Mouse (Mus musculus): Measurements from ENCODE around the gene Rcvrn. TPM values are rescaled to one million over a fixed set of nuclear protein-coding genes. Genes with fewer than 3 reads are reported as not detected.

Gene Rcvrn
- polyA plus RNA-seq, 1 experiment from 2014 or later: not detected

DNA sequence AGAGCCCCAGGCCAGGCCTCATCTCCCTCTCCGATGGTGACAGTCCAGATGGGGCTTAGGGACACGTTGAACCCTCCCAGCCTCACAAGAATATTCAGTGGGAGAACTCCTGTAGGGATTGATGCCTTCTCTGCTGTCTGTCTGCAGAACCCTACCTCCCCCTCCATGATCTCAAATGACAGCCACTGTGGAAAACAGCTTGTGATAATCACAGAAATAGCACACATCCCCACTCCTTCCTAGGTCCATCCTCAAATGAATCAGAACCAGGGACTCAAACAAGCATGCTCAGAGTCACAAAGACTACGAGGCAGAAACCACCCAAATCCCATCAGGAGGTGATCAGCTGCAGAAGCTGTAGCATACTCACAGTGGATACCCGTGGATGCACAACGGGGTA is 29.0 kb upstream of the Rcvrn start:
- Histone ChIP-seq H3K4me2 (ENCODE audit: low read depth) (no peak overlapping the region), H3K4me3 (ENCODE audit: low read depth, low read length) (no peak overlapping the region), H3K4me1 (ENCODE audit: control insufficient read depth, insufficient read depth, low read length) (no peaks in the 10 kb centered on the region), H3K27me3 (ENCODE audit: control insufficient read depth, insufficient read depth, low read length) (no peaks in the 10 kb centered on the region), H3K9me3 (ENCODE audit: control insufficient read depth, low read length) (no peaks in the 10 kb centered on the region), H3K36me3 (ENCODE audit: control insufficient read depth, insufficient read depth, low read length) (no peaks in the 10 kb centered on the region), H3K27ac (ENCODE audit: low read depth, low read length) (no peak overlapping the region), H3K9ac (ENCODE audit: low read length) (no peak overlapping the region)
- no peak for ATAC-seq (ENCODE audit: insufficient read depth, low FRiP score, low TSS enrichment)
- 84% methylated on average over 5 of the region's 5 CpGs for WGBS
- DNase-seq (ENCODE audit: low spot score): no peak

DNA sequence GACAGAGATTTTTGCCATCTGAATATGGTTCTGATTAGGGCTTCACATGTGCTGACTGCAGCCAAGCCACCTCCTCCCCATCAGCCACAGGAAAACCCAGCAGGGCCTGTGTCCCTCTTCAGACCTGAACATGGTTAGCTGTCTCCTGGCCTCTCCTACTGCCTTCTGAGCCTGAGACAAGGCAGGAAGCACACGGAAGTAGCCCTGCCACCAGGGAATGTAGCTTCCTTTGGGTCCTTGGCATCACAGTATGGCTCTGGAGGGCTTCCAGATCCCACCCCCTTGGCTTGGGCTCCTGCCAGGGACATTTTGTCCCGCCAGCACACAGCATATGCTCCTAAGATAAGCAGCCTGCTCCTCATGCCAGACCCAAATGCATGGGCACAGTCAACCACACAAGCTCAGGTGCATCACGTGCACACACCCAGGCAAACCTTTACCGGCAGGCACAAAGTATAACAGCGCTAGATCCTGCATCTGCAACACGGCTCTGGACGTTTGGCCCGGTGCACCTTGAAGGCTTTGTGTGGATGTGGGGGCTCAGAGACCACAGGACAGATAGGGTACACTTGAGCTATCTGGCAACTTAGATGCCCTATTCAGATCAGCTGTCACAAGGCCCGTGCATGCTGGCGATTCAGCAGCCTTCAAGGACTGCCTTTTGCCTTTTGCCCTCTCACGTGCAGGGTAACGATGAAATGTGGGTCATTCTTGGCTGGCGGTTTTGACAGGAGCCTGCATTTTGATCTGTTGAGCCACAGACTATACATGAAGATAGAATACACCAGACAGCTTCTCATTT is 27.4 kb upstream of the Rcvrn start:
- no peaks in the 10 kb centered on the region for H3K9me3 ChIP-seq (ENCODE audit: control insufficient read depth, low read length)
- H3K9ac ChIP-seq (ENCODE audit: low read length): no peak overlapping the region
- 92% methylated on average over 13 of the region's 13 CpGs for WGBS
- H3K4me2 ChIP-seq (ENCODE audit: low read depth): no peak overlapping the region
- H3K27ac ChIP-seq (ENCODE audit: low read depth, low read length): no peak overlapping the region
- H3K4me3 ChIP-seq (ENCODE audit: low read depth, low read length): no peak overlapping the region
- ATAC-seq (ENCODE audit: insufficient read depth, low FRiP score, low TSS enrichment): no peak
- H3K4me1 ChIP-seq (ENCODE audit: control insufficient read depth, insufficient read depth, low read length): no peaks in the 10 kb centered on the region
- no peaks in the 10 kb centered on the region for H3K27me3 ChIP-seq (ENCODE audit: control insufficient read depth, insufficient read depth, low read length)
- no peaks in the 10 kb centered on the region for H3K36me3 ChIP-seq (ENCODE audit: control insufficient read depth, insufficient read depth, low read length)
- DNase-seq (ENCODE audit: low spot score): no peak

DNA sequence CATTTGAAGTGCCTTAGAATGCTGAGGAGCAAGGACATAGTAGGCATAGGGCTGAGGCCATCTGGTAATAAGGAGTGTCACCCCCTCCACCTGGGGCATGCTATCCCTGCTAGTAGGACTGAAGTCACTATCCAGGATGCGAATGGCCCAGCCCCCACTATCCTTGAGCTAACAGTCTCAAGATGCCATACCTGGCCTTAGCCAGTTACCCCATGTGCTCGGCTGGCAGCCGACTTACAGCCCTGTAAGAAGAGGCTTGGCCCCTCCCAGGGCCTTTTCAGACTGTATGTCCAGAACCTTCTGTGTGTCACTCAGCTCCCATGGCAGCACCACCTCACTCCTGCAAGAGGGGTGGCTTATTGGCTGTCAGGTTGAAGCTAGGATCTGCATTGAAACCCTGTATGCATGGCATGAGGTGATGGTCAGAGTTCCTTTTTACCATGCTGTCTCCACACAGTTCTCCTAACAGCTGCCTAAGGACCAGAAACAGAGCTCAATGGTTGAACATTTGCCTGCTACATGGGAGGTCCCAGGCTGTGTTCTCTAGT is 26.6 kb upstream of the Rcvrn start:
- Histone ChIP-seq H3K9ac (ENCODE audit: low read length) (no peak overlapping the region), H3K4me1 (ENCODE audit: control insufficient read depth, insufficient read depth, low read length) (no peaks in the 10 kb centered on the region), H3K4me3 (ENCODE audit: low read depth, low read length) (no peak overlapping the region), H3K4me2 (ENCODE audit: low read depth) (no peak overlapping the region), H3K36me3 (ENCODE audit: control insufficient read depth, insufficient read depth, low read length) (no peaks in the 10 kb centered on the region), H3K27me3 (ENCODE audit: control insufficient read depth, insufficient read depth, low read length) (no peaks in the 10 kb centered on the region), H3K9me3 (ENCODE audit: control insufficient read depth, low read length) (no peaks in the 10 kb centered on the region), H3K27ac (ENCODE audit: low read depth, low read length) (no peak overlapping the region)
- ATAC-seq (ENCODE audit: insufficient read depth, low FRiP score, low TSS enrichment): no peak
- no peak for DNase-seq (ENCODE audit: low spot score)
- WGBS: 85% methylated on average over 3 of the region's 3 CpGs

DNA sequence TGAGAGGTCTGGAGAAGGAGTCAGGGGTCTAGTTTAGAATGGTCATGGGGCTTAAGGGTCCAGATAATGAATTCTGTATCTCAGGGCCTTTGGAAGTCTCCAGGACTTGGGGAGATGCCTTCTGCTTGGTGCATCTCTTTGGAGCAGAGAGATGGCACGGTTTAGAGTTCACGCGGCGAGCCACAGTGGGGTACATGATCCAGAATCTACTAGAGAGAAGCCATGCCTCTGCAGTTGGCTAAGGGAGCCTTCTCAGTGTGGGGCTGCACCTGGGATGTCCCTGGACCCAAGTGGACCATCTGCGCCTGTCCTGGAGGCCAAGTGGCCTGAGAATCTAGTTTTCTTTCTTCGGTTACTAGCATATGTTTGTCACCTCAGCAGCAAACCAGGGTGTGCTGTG is 25.1 kb upstream of the Rcvrn start:
- Histone ChIP-seq H3K4me3 (ENCODE audit: low read depth, low read length) (no peak overlapping the region), H3K9me3 (ENCODE audit: control insufficient read depth, low read length) (no peaks in the 10 kb centered on the region), H3K4me2 (ENCODE audit: low read depth) (no peak overlapping the region), H3K9ac (ENCODE audit: low read length) (no peak overlapping the region), H3K4me1 (ENCODE audit: control insufficient read depth, insufficient read depth, low read length) (no peaks in the 10 kb centered on the region), H3K36me3 (ENCODE audit: control insufficient read depth, insufficient read depth, low read length) (no peaks in the 10 kb centered on the region), H3K27ac (ENCODE audit: low read depth, low read length) (no peak overlapping the region), H3K27me3 (ENCODE audit: control insufficient read depth, insufficient read depth, low read length) (no peaks in the 10 kb centered on the region)
- WGBS: 98% methylated on average over 6 of the region's 6 CpGs
- no peak for ATAC-seq (ENCODE audit: insufficient read depth, low FRiP score, low TSS enrichment)
- no peak for DNase-seq (ENCODE audit: low spot score)

DNA sequence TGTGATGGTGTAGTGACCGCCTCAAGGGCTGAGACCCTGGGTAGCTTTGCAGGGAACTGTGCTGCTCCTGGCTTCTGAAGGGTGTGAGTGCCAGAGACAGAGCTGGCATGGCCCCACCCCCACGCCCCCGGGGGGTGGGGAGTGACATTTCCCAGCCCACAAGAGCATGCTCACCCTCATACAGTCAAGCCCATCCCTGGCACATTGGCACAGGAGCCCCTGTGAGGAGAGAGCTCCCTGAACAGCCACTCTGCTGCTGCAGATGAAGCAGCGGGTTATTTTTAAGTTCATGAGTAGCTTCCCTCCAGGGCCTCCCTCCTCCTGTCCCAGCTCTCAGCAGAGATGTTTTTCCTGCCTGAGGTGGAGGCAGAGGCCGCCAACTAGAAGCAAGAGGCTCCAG is 23.0 kb upstream of the Rcvrn start:
- Histone ChIP-seq H3K4me3 (ENCODE audit: low read depth, low read length) (no peak overlapping the region), H3K9me3 (ENCODE audit: control insufficient read depth, low read length) (no peaks in the 10 kb centered on the region), H3K36me3 (ENCODE audit: control insufficient read depth, insufficient read depth, low read length) (no peaks in the 10 kb centered on the region), H3K27ac (ENCODE audit: low read depth, low read length) (no peak overlapping the region), H3K9ac (ENCODE audit: low read length) (no peak overlapping the region), H3K4me1 (ENCODE audit: control insufficient read depth, insufficient read depth, low read length) (no peaks in the 10 kb centered on the region), H3K4me2 (ENCODE audit: low read depth) (no peak overlapping the region), H3K27me3 (ENCODE audit: control insufficient read depth, insufficient read depth, low read length) (no peaks in the 10 kb centered on the region)
- DNase-seq (ENCODE audit: low spot score) (no peak), ATAC-seq (ENCODE audit: insufficient read depth, low FRiP score, low TSS enrichment) (no peak)
- 79% methylated on average over 5 of the region's 5 CpGs for WGBS

DNA sequence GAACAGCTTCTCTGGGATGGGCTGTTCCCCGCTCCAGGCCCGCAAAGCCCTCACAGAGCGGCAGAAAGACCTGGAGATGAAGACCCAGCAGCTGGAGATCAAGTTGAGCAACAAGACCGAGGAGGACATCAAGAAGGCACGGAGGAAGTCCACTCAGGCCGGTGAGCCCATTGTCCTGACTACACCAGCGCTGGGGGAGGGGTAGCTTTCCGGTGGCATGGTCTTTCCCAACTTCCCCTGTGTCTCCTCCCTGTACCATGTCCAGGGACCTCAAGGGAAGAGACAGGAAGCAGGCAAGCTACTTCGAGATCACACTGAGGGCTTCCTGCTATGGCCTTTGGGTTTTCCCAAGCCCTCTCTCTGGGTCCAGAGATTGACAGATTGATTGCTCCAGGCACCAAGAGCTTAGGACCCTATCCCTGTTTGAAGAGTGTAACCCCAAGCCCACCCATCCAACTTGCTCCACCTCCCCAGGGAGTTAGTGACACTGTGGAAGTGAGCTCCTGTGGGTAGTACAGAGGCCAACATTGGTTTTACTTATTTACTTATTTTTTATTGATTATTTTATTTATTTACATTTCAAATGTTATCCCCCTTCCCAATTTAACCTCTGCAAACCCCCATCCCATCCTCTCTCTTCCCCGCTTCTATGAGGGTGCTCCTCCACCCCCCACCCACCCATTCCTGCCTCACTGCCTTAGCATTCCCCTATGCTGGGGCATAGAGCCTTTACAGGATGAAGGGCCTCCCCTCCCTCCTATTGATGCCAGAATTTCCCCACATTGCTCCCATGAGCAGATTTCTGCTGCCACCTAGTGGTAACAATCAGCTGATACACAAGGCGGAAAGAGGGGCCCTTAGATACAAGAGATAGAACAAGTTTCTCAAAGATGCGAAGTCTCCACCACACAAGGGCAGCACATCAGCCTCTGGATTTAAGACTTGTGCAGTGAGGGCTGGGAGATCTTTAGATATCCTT is 19.3 kb upstream of the Rcvrn start:
- Histone ChIP-seq H3K27ac (ENCODE audit: low read depth, low read length) (no peak overlapping the region), H3K9ac (ENCODE audit: low read length) (no peak overlapping the region), H3K9me3 (ENCODE audit: control insufficient read depth, low read length) (no peaks in the 10 kb centered on the region), H3K4me1 (ENCODE audit: control insufficient read depth, insufficient read depth, low read length) (no peaks in the 10 kb centered on the region), H3K27me3 (ENCODE audit: control insufficient read depth, insufficient read depth, low read length) (no peaks in the 10 kb centered on the region), H3K4me2 (ENCODE audit: low read depth) (no peak overlapping the region), H3K36me3 (ENCODE audit: control insufficient read depth, insufficient read depth, low read length) (no peaks in the 10 kb centered on the region), H3K4me3 (ENCODE audit: low read depth, low read length) (no peak overlapping the region)
- WGBS: 64% methylated on average over 12 of the region's 12 CpGs
- ATAC-seq (ENCODE audit: insufficient read depth, low FRiP score, low TSS enrichment) (peak; percentile 61), DNase-seq (ENCODE audit: low spot score) (peak; percentile 66)

DNA sequence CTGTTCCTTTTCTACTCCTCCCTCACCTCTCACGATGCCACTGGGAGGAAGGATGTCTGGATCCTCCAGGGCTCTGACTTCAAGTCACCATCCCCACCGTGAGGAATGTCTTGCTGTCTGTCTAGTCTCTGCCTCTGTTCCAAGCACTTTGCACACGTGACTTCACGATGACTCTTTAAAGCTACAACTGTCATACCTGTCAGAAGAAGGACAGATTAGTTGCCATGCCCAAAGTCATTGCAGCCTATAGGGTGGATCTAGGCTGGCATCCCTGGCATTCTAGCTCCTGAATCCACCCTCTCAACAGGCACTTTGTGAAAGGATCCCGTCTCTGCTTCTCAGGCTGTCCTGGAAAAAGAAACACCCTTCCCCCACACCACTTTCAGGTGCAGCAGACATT is 15.8 kb upstream of the Rcvrn start:
- Histone ChIP-seq H3K4me2 (ENCODE audit: low read depth) (no peak overlapping the region), H3K4me3 (ENCODE audit: low read depth, low read length) (no peak overlapping the region), H3K36me3 (ENCODE audit: control insufficient read depth, insufficient read depth, low read length) (no peaks in the 10 kb centered on the region), H3K27me3 (ENCODE audit: control insufficient read depth, insufficient read depth, low read length) (no peaks in the 10 kb centered on the region), H3K9me3 (ENCODE audit: control insufficient read depth, low read length) (no peaks in the 10 kb centered on the region), H3K4me1 (ENCODE audit: control insufficient read depth, insufficient read depth, low read length) (no peaks in the 10 kb centered on the region), H3K9ac (ENCODE audit: low read length) (no peak overlapping the region), H3K27ac (ENCODE audit: low read depth, low read length) (no peak overlapping the region)
- WGBS: 73% methylated on average over 5 of the region's 5 CpGs
- ATAC-seq (ENCODE audit: insufficient read depth, low FRiP score, low TSS enrichment): no peak
- DNase-seq (ENCODE audit: low spot score): no peak

DNA sequence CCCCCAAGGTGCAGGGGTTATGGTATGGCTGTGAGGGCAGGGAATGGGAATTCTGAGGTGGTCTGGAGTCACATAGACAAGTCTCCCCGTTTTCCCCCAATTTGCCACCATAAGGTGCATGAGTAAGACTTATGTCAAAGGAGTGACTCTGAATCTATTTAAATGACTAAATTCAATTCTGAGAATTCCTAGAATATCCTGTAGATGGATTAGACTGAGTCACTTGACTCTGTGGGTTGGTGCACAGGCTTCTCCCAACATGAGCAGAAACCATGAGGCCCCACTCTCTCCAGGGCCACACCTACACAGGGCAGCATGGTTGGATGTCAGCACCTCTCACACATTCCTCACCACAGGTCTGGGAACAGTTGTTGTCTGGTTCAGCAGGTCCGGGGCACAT is 15.2 kb upstream of the Rcvrn start:
- no peak overlapping the region for H3K9ac ChIP-seq (ENCODE audit: low read length)
- no peak overlapping the region for H3K4me2 ChIP-seq (ENCODE audit: low read depth)
- no peaks in the 10 kb centered on the region for H3K27me3 ChIP-seq (ENCODE audit: control insufficient read depth, insufficient read depth, low read length)
- H3K9me3 ChIP-seq (ENCODE audit: control insufficient read depth, low read length): no peaks in the 10 kb centered on the region
- WGBS: 76% methylated on average over 2 of the region's 2 CpGs
- no peak overlapping the region for H3K27ac ChIP-seq (ENCODE audit: low read depth, low read length)
- no peaks in the 10 kb centered on the region for H3K36me3 ChIP-seq (ENCODE audit: control insufficient read depth, insufficient read depth, low read length)
- no peak for ATAC-seq (ENCODE audit: insufficient read depth, low FRiP score, low TSS enrichment)
- H3K4me3 ChIP-seq (ENCODE audit: low read depth, low read length): no peak overlapping the region
- no peaks in the 10 kb centered on the region for H3K4me1 ChIP-seq (ENCODE audit: control insufficient read depth, insufficient read depth, low read length)
- DNase-seq (ENCODE audit: low spot score): no peak
